Mouse (Mus musculus) kidney, adult 2 months (tissue): ENCODE results near the gene Car14.

Experiments used
- CTCF ChIP-seq: fragments of 200-500 bp; conservative IDR thresholded peaks from 2 replicates; pipeline ENCODE4 v1.5.1; 2011; ENCODE audit warnings: low read depth, mild to moderate bottlenecking, control low read depth, low read length, moderate library complexity, mixed read lengths; ENCODE audit not compliant: insufficient read depth, insufficient read length
- POLR2A ChIP-seq: fragments of 200-500 bp; IDR thresholded peaks from one replicate; pipeline ENCODE4 v1.6.1; 2011; ENCODE audit warnings: low read depth, low read length, control low read depth

GRCm38 (mm10) chr3:95892066-95893052 lies 12.1 kb downstream of the Car14 start:
- TF ChIP-seq CTCF (no peak), POLR2A (no peak)
